Mouse (Mus musculus): Measurements from ENCODE around the gene Chst11. TPM values are rescaled to one million over a fixed set of nuclear protein-coding genes. Genes with fewer than 3 reads are reported as not detected.
A peak's percentile ranks its signal among the peaks of the same experiment; 100 is the strongest.

Chst11 gene
- polyA plus RNA-seq, 1 experiment from 2014 or later: 1.2 TPM

DNA sequence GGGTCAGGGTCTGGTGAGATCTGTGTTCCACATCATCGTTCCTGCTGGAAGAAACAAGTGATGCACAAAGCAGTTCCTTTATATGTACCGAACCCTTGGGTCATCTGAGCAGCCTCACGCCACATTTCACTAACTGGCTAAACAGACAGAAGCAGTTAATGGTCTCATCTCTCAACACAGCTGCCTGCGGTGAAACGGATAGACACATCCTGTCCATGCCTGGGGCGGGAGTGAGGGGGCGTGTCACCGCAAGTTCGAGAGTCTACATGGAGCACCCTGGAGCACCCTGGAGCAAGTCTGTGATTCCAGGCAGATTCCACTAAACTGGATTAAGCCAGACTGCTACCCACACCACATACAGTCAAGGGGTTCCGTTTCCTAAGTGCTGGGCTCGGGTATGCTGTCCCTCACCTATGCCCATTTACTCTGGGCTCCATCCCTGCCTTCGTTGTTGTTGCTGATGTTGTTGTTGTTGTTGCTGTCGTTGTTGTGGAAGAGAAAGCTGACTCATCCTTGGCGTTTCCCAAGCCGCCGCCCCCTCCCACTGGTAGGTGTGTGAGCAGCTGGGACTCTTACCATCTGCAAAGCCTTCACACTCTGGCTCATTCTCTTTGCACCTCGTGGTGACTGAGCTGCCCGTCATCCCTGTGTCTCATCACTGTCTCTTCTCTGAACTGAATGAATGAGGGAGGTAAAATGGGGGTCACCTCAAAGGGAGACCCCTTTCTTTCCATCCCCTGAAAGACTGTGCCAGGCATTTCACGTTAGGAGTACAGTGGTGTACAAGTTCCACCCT lies 86.7 kb downstream of the Chst11 start:
- Histone ChIP-seq H3K27me3 (ENCODE audit: control insufficient read depth, insufficient read depth, low read depth, low read length) (no peaks in the 10 kb centered on the region), H3K9ac (ENCODE audit: low read length) (no peak overlapping the region), H3K9me3 (ENCODE audit: control insufficient read depth, low read length) (no peaks in the 10 kb centered on the region), H3K27ac (ENCODE audit: low read length) (no peak overlapping the region), H3K36me3 (ENCODE audit: control insufficient read depth, insufficient read depth, low read length) (no peaks in the 10 kb centered on the region), H3K4me3 (ENCODE audit: low read length) (no peak overlapping the region), H3K4me1 (replicated peaks; ENCODE audit: control insufficient read depth, insufficient read depth, low read length) (no peaks in the 10 kb centered on the region), H3K4me2 (ENCODE audit: low read depth, low read length) (no peak overlapping the region)
- 65% methylated on average over 19 of the region's 19 CpGs for whole genome bisulfite sequencing
- no peak for ATAC-seq (ENCODE audit: low read depth)

DNA sequence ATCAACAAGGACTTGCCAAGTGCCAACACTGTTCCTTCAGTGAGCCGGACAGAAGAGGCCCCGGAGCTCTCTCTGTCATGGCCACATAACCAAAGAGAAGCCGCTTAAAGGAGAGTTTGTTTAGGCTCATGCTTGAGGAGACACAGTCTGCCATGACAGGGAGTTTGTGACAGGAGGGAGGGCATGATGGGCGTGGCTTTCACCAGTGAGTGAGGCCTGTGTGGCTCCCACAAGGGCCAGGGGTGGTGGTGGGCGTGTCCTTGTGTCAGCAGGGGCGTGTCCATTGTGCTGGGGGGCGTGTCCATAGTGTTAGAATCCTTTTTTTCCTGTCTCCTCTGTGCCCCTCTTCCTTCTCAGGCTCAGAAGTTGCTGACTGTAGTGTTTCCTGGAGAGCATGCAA lies 87.8 kb downstream of the Chst11 start:
- Histone ChIP-seq H3K36me3 (ENCODE audit: control insufficient read depth, insufficient read depth, low read length) (no peaks in the 10 kb centered on the region), H3K27ac (ENCODE audit: low read length) (no peak overlapping the region), H3K27me3 (ENCODE audit: control insufficient read depth, insufficient read depth, low read depth, low read length) (no peaks in the 10 kb centered on the region), H3K4me2 (ENCODE audit: low read depth, low read length) (no peak overlapping the region), H3K4me1 (replicated peaks; ENCODE audit: control insufficient read depth, insufficient read depth, low read length) (no peaks in the 10 kb centered on the region), H3K4me3 (ENCODE audit: low read length) (no peak overlapping the region), H3K9me3 (ENCODE audit: control insufficient read depth, low read length) (no peaks in the 10 kb centered on the region), H3K9ac (ENCODE audit: low read length) (no peak overlapping the region)
- peak; percentile 28; the same call in 1 of the 2 replicates for ATAC-seq (ENCODE audit: low read depth)
- 43% methylated on average over 7 of the region's 7 CpGs for WGBS

DNA sequence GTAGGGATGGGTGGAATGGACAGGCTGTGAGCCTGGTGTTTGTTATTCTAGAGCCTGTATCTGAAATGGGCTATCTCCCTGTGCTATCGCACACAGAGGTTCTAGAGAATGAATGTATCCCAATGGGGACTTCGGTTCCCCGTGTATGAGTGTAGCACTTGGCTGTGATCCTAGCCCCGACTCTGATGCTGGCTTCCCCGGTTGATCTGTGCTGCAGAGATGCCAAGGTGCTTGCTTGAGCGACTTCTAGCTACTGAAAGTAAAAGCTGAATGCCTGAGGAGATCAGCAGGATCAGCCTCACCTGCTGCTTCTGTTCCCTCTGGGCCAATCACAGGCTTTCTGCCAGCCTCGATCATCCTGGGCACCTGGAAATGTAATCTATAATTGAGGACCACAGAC lies 91.5 kb downstream of the Chst11 start:
- no peak for ATAC-seq (ENCODE audit: low read depth)
- WGBS: 73% methylated on average over 7 of the region's 7 CpGs
- Histone ChIP-seq H3K4me3 (ENCODE audit: low read length) (no peak overlapping the region), H3K36me3 (ENCODE audit: control insufficient read depth, insufficient read depth, low read length) (no peaks in the 10 kb centered on the region), H3K4me2 (ENCODE audit: low read depth, low read length) (no peak overlapping the region), H3K9me3 (ENCODE audit: control insufficient read depth, low read length) (no peaks in the 10 kb centered on the region), H3K27me3 (ENCODE audit: control insufficient read depth, insufficient read depth, low read depth, low read length) (no peaks in the 10 kb centered on the region), H3K27ac (ENCODE audit: low read length) (no peak overlapping the region), H3K9ac (ENCODE audit: low read length) (no peak overlapping the region), H3K4me1 (replicated peaks; ENCODE audit: control insufficient read depth, insufficient read depth, low read length) (peaks cover 9% of the 10 kb centered on the region)

DNA sequence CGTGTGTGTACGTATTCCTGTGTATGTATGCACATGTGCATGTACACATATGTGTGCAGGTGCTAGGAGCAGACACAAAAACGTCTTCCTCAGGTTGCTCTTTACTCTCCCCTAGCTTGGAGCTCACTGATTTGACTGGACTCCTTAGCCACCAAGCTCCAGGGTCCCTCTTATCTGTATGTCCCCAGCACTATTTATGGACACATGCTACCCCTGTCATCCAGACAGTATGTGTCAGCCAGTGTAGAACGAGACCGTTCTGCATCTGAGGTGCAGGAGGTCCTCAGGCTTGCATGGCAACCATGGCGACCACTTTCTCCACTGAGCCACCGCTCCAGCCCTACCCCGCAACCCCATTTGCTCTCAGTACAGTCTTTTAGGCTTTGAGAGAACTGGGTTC lies 93.4 kb downstream of the Chst11 start:
- Histone ChIP-seq H3K36me3 (ENCODE audit: control insufficient read depth, insufficient read depth, low read length) (no peaks in the 10 kb centered on the region), H3K4me1 (replicated peaks; ENCODE audit: control insufficient read depth, insufficient read depth, low read length) (peaks cover 11% of the 10 kb centered on the region), H3K9ac (ENCODE audit: low read length) (no peak overlapping the region), H3K27me3 (ENCODE audit: control insufficient read depth, insufficient read depth, low read depth, low read length) (no peaks in the 10 kb centered on the region), H3K4me2 (ENCODE audit: low read depth, low read length) (no peak overlapping the region), H3K9me3 (ENCODE audit: control insufficient read depth, low read length) (no peaks in the 10 kb centered on the region), H3K4me3 (ENCODE audit: low read length) (no peak overlapping the region), H3K27ac (ENCODE audit: low read length) (no peak overlapping the region)
- ATAC-seq (ENCODE audit: low read depth): no peak
- 78% methylated on average over 8 of the region's 8 CpGs for WGBS

DNA sequence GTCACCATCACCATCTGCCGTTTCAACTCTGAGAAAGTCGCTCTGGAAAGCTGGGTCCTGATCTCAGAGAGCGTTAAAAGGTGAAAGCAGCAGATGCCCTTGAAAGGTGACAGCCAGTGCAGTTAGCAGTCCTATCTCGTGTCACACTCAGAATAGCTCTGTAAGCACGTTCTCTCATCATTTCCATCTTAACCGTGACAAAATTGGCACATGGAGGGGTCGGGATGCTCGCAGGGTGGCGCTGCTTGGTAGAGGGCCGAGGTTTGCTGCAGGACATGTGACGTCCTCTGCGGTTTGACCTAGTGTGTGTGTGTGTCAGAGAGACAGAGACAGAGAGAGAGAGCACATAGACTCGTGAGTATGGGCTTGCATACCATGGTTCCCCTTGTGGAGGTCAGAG lies 94.5 kb downstream of the Chst11 start:
- 61% methylated on average over 13 of the region's 13 CpGs for WGBS
- no peak overlapping the region for H3K4me2 ChIP-seq (ENCODE audit: low read depth, low read length)

DNA sequence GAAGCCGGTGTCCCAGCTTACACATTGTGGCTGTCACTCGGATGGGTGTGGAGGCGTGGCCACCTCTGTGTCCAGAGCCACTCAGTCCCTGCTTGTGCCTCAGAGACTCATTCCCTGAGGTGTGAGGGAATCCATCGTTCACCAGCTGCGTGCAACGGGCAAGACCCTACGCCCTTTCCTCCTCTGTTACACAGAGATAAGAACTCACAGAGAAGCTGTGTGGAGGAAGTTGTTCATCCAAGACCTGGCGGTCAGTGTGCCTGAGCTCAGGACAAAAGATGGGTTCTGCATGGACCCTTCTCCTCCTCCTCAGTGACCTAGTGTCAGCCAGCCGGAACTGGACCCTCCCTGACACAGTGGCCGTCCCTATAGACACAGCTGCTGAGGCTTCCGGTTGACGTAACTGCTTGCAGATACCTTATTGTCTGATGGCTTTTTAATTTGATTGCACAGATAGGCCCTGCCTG lies 95.0 kb downstream of the Chst11 start:
- no peaks in the 10 kb centered on the region for H3K9me3 ChIP-seq (ENCODE audit: control insufficient read depth, low read length)
- no peak overlapping the region for H3K27ac ChIP-seq (ENCODE audit: low read length)
- no peak overlapping the region for H3K4me2 ChIP-seq (ENCODE audit: low read depth, low read length)
- H3K4me1 ChIP-seq (replicated peaks; ENCODE audit: control insufficient read depth, insufficient read depth, low read length): peaks cover 14% of the 10 kb centered on the region
- H3K36me3 ChIP-seq (ENCODE audit: control insufficient read depth, insufficient read depth, low read length): no peaks in the 10 kb centered on the region
- no peaks in the 10 kb centered on the region for H3K27me3 ChIP-seq (ENCODE audit: control insufficient read depth, insufficient read depth, low read depth, low read length)
- ATAC-seq (ENCODE audit: low read depth): peak; percentile 83
- no peak overlapping the region for H3K4me3 ChIP-seq (ENCODE audit: low read length)
- WGBS: 27% methylated on average over 12 of the region's 12 CpGs
- no peak overlapping the region for H3K9ac ChIP-seq (ENCODE audit: low read length)

More for the DNA sequence above, 94.5 kb downstream of the Chst11 start:
- 0 out of 2 replicates have a peak, but pooled peaks have one; percentile 5 for ATAC-seq (ENCODE audit: low read depth)
- H3K9me3 ChIP-seq (ENCODE audit: control insufficient read depth, low read length): no peaks in the 10 kb centered on the region
- peaks cover 14% of the 10 kb centered on the region for H3K4me1 ChIP-seq (replicated peaks; ENCODE audit: control insufficient read depth, insufficient read depth, low read length)
- no peak overlapping the region for H3K27ac ChIP-seq (ENCODE audit: low read length)
- no peaks in the 10 kb centered on the region for H3K36me3 ChIP-seq (ENCODE audit: control insufficient read depth, insufficient read depth, low read length)
- no peaks in the 10 kb centered on the region for H3K27me3 ChIP-seq (ENCODE audit: control insufficient read depth, insufficient read depth, low read depth, low read length)
- no peak overlapping the region for H3K4me3 ChIP-seq (ENCODE audit: low read length)
- H3K9ac ChIP-seq (ENCODE audit: low read length): no peak overlapping the region

DNA sequence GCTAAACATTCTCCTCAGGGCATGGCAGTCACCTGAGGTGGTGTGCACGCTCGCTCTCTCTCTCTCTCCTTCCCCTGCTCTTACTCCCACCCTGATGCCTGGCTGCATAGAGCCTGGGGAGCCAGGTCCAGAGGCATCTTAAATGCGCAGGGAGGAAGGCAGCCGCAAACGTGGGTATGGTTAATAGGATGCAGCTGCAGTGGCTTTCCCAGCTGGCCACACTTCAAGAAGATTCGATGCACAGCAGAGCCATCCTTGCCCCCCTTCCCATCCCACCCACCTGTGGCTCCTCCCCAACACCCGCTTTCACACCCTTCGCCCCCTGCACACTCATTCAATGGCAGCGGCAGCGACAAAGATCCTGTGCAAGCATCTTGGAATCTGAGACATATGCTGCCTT lies 95.6 kb downstream of the Chst11 start:
- Histone ChIP-seq H3K9me3 (ENCODE audit: control insufficient read depth, low read length) (no peaks in the 10 kb centered on the region), H3K4me3 (ENCODE audit: low read length) (no peak overlapping the region), H3K27me3 (ENCODE audit: control insufficient read depth, insufficient read depth, low read depth, low read length) (no peaks in the 10 kb centered on the region), H3K9ac (ENCODE audit: low read length) (no peak overlapping the region), H3K36me3 (ENCODE audit: control insufficient read depth, insufficient read depth, low read length) (no peaks in the 10 kb centered on the region), H3K4me2 (ENCODE audit: low read depth, low read length) (no peak overlapping the region), H3K27ac (ENCODE audit: low read length) (no peak overlapping the region), H3K4me1 (replicated peaks; ENCODE audit: control insufficient read depth, insufficient read depth, low read length) (peaks cover 14% of the 10 kb centered on the region)
- ATAC-seq (ENCODE audit: low read depth): no peak
- 50% methylated on average over 10 of the region's 10 CpGs for WGBS

DNA sequence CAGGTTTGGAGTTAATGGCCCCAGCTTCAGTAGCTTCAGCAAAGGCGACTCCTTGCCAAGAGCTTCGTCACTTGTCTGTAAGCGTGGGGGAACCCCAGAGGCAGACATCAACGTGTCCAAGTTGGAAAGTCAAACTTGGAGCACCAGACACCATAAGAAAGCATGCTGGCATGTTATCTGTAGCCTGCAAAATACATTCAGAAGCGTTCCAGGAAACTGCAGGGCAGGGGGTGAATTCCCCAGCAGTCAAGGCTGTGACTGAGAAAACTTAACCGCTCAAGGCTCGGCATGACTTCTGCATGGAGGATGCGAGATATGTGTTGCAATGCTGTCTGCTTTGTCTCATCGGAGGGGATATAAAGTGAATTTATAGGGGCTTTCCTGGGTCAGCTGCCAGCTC lies 98.6 kb downstream of the Chst11 start:
- no peaks in the 10 kb centered on the region for H3K9me3 ChIP-seq (ENCODE audit: control insufficient read depth, low read length)
- no peaks in the 10 kb centered on the region for H3K36me3 ChIP-seq (ENCODE audit: control insufficient read depth, insufficient read depth, low read length)
- no peaks in the 10 kb centered on the region for H3K27me3 ChIP-seq (ENCODE audit: control insufficient read depth, insufficient read depth, low read depth, low read length)
- H3K9ac ChIP-seq (ENCODE audit: low read length): no peak overlapping the region
- 21% methylated on average over 9 of the region's 9 CpGs for WGBS
- no peak overlapping the region for H3K4me2 ChIP-seq (ENCODE audit: low read depth, low read length)
- ATAC-seq (ENCODE audit: low read depth): peak; percentile 34; the same call in 1 of the 2 replicates
- peaks cover 18% of the 10 kb centered on the region for H3K4me1 ChIP-seq (replicated peaks; ENCODE audit: control insufficient read depth, insufficient read depth, low read length)
- H3K4me3 ChIP-seq (ENCODE audit: low read length): no peak overlapping the region
- no peak overlapping the region for H3K27ac ChIP-seq (ENCODE audit: low read length)

DNA sequence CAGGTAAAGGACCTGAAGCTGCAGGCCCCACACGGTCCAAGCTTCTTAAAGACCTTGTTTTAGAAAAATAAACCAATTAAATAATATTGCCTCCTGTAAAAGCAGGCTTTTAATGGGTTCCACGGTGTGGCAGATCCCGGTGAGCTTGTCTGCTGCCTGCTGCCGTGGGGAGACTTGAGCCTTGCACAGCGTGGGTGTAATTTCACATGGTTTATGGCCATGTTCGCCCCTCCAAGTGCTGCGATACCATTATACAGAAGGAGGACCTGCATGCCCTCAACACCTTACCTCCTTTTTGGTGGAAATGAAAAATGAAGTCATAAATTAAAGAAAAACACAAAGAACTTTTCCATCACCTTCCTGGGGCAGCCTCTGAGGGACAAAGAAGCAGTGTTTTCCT lies 103.0 kb downstream of the Chst11 start:
- H3K9me3 ChIP-seq (ENCODE audit: control insufficient read depth, low read length): no peaks in the 10 kb centered on the region
- no peaks in the 10 kb centered on the region for H3K27me3 ChIP-seq (ENCODE audit: control insufficient read depth, insufficient read depth, low read depth, low read length)
- no peak overlapping the region for H3K9ac ChIP-seq (ENCODE audit: low read length)

More for the DNA sequence above, 103.0 kb downstream of the Chst11 start:
- H3K4me1 ChIP-seq (replicated peaks; ENCODE audit: control insufficient read depth, insufficient read depth, low read length): peaks cover 9% of the 10 kb centered on the region
- no peak for ATAC-seq (ENCODE audit: low read depth)
- H3K4me3 ChIP-seq (ENCODE audit: low read length): no peak overlapping the region
- no peaks in the 10 kb centered on the region for H3K36me3 ChIP-seq (ENCODE audit: control insufficient read depth, insufficient read depth, low read length)
- H3K27ac ChIP-seq (ENCODE audit: low read length): peak overlapping the region; percentile 30; the same call in 1 of the 2 replicates
- H3K4me2 ChIP-seq (ENCODE audit: low read depth, low read length): no peak overlapping the region
- 67% methylated on average over 7 of the region's 7 CpGs for WGBS
